Mouse (Mus musculus) heart, embryonic 15.5 days (tissue): ENCODE data around the gene Nabp2. TPM values are rescaled to one million over a fixed set of nuclear protein-coding genes. Genes with fewer than 3 reads are reported as not detected.

ENCODE experiments used
- ATAC-seq: fragments of 200-750 bp; cut with Nextera tagmentation; replicated peaks from 2 replicates; pipeline ENCODE4 v1.8.0; 2017; ENCODE audit warnings: low read depth, moderate TSS enrichment; ENCODE audit not compliant: insufficient number of reproducible peaks, insufficient read depth, low FRiP score
- H3K27ac ChIP-seq: fragments of 300-500 bp; sonication (generic); 2 replicates; pipeline ENCODE4 v1.5.1; 2015; ENCODE audit warnings: mild to moderate bottlenecking, inconsistent platforms
- H3K27me3 ChIP-seq: fragments of 300-500 bp; sonication (generic); 2 replicates; pipeline ENCODE4 v1.6.1; 2015; ENCODE audit warnings: inconsistent platforms
- H3K36me3 ChIP-seq: fragments of 300-500 bp; sonication (generic); 2 replicates; pipeline ENCODE4 v1.6.1; 2015; ENCODE audit warnings: mild to moderate bottlenecking, inconsistent platforms
- H3K4me1 ChIP-seq: fragments of 300-500 bp; sonication (generic); replicated peaks from 2 replicates; pipeline ENCODE4 v1.6.1; 2015; ENCODE audit warnings: inconsistent platforms
- H3K4me2 ChIP-seq: fragments of 300-500 bp; sonication (generic); 2 replicates; pipeline ENCODE4 v1.6.1; 2015; ENCODE audit warnings: inconsistent platforms, mild to moderate bottlenecking, moderate library complexity
- H3K4me3 ChIP-seq: fragments of 300-500 bp; sonication (generic); 2 replicates; pipeline ENCODE4 v1.5.1; 2015; ENCODE audit warnings: mild to moderate bottlenecking, inconsistent platforms
- H3K9ac ChIP-seq: fragments of 300-500 bp; sonication (generic); 2 replicates; pipeline ENCODE4 v1.6.1; 2015; ENCODE audit warnings: mild to moderate bottlenecking, inconsistent platforms
- H3K9me3 ChIP-seq: fragments of 300-500 bp; sonication (generic); replicated peaks from 2 replicates; pipeline ENCODE4 v1.6.1; 2016; ENCODE audit warnings: inconsistent platforms
- WGBS: fragments of 180-500 bp; shearing (Covaris S2); methylation state at CpG from one replicate; pipeline ENCODE4 v1.1.7; 2015; ENCODE audit warnings: mixed read lengths; 5-methylcytosine and 5-hydroxymethylcytosine counted together
- polyA plus RNA-seq: library from polyadenylated mRNA; unstranded; fragments of >200 nt; fragmentation: Nextera tagmentation; extraction: Ambion mirVana; gene quantifications from 2 replicates; pipeline ENCODE4 v1.2.1, GENCODE M21; 2015

The Nabp2 gene
- polyA plus RNA-seq, 1 experiment from 2014 or later = 52.6 TPM

DNA sequence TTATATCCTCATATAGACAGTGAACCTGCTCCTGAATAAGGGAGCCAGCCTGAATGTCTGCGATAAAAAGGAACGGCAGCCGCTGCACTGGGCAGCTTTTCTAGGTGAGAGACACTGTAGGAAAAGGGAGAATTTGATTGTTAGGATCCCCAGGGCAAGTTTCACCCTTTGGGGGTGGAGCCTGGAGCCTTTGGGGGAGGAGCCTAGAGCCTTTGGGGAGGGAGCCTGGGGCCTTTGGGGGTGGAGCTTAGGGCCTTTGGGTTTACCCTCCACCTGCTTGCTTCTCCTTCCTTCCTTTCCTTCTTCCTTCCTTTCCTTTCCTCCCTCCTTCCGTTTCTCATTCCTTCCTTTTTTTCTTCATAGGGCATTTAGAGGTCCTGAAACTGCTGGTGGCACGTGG, 30.7 kb downstream of the Nabp2 start:
- 89% methylated on average over 5 of the region's 5 CpGs for WGBS
- peaks cover 24% of the 10 kb centered on the region for H3K4me1 ChIP-seq
- ATAC-seq = no peak

DNA sequence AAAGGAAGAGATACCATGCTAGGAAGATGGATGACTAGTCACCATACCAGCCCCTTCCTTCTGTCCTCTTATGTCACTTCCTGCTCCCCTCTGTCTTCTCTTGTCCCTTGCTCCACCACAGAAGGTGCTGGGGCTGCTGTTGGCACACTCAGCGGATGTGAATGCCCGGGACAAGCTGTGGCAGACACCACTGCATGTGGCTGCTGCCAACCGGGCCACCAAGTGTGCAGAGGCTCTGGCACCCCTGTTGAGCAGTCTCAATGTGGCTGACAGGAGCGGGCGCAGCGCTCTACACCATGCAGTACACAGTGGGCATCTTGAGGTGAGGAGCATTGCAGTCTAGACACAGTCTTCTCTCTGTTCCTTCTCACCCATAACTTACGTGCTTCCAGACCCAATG, 32.0 kb downstream of the Nabp2 start:
- H3K4me3 ChIP-seq = no peak overlapping the region

More for the DNA sequence above, 30.7 kb downstream of the Nabp2 start:
- Histone ChIP-seq H3K36me3 (peaks cover 70% of the 10 kb centered on the region), H3K9me3 (no peaks in the 10 kb centered on the region), H3K4me3 (no peak overlapping the region), H3K4me2 (no peak overlapping the region), H3K9ac (no peak overlapping the region), H3K27me3 (no peaks in the 10 kb centered on the region), H3K27ac (no peak overlapping the region)

DNA sequence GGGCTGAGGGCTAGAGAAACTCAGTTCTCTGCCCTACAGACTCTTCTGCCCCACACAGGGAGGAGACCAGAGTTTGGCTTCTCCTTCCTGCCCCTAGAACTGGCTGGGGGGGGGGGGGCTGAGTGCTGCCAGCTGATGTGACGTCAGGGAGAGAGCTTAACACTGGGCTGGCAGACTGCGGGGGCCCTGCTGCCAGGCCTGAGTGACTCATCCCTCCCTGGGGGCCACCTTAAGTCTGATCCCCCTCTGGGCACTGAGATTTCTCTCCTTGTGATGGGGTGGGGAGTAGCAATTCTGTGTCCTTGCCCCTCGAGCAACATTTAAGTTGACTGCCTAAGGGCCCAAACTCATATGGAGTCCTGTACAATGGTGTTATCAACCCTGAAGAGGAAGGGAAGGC, 32.8 kb downstream of the Nabp2 start:
- Histone ChIP-seq H3K36me3 (peaks cover 49% of the 10 kb centered on the region), H3K4me3 (peak overlapping the region; percentile 85), H3K4me2 (peak overlapping the region; percentile 90), H3K27ac (no peak overlapping the region), H3K9ac (peak overlapping the region; percentile 98), H3K27me3 (no peaks in the 10 kb centered on the region), H3K9me3 (no peaks in the 10 kb centered on the region), H3K4me1 (peaks cover 24% of the 10 kb centered on the region)
- 55% methylated on average over 3 of the region's 3 CpGs for WGBS
- no peak for ATAC-seq

More for the DNA sequence above, 32.0 kb downstream of the Nabp2 start:
- H3K27me3 ChIP-seq = no peaks in the 10 kb centered on the region
- no peak for ATAC-seq
- no peaks in the 10 kb centered on the region for H3K9me3 ChIP-seq
- peaks cover 24% of the 10 kb centered on the region for H3K4me1 ChIP-seq
- H3K4me2 ChIP-seq = no peak overlapping the region
- no peak overlapping the region for H3K9ac ChIP-seq
- H3K36me3 ChIP-seq = peaks cover 57% of the 10 kb centered on the region
- WGBS = 94% methylated on average over 7 of the region's 7 CpGs
- H3K27ac ChIP-seq = no peak overlapping the region

DNA sequence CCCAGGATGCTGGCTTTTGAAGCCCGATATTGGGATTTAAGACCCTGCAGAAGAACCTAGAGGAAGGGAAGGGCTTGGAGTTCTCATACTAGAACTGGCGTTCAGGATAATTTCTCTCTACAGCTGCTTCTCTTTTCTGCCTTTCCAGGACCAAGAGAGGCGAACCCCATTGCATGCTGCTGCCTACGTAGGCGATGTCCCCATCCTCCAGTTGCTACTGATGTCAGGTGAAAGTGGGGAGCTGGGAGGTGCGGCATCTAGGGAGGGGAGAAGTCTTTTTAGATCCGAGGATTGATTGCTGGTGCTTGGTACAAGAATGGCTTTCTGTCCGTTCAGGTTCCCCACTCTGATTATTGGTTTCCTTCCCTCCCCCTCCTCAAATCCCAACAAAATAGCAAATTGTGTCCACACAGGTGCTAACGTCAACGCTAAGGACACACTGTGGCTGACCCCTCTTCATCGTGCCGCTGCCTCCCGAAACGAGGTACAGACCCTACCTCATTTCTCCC, 33.3 kb downstream of the Nabp2 start:
- no peaks in the 10 kb centered on the region for H3K9me3 ChIP-seq
- WGBS = 64% methylated on average over 14 of the region's 14 CpGs
- H3K27ac ChIP-seq = peak overlapping the region; percentile 96
- H3K9ac ChIP-seq = peak overlapping the region; percentile 98
- peaks cover 45% of the 10 kb centered on the region for H3K36me3 ChIP-seq
- H3K4me3 ChIP-seq = peak overlapping the region; percentile 85
- peaks cover 29% of the 10 kb centered on the region for H3K4me1 ChIP-seq
- ATAC-seq = no peak
- H3K4me2 ChIP-seq = peak overlapping the region; percentile 90
- no peaks in the 10 kb centered on the region for H3K27me3 ChIP-seq

DNA sequence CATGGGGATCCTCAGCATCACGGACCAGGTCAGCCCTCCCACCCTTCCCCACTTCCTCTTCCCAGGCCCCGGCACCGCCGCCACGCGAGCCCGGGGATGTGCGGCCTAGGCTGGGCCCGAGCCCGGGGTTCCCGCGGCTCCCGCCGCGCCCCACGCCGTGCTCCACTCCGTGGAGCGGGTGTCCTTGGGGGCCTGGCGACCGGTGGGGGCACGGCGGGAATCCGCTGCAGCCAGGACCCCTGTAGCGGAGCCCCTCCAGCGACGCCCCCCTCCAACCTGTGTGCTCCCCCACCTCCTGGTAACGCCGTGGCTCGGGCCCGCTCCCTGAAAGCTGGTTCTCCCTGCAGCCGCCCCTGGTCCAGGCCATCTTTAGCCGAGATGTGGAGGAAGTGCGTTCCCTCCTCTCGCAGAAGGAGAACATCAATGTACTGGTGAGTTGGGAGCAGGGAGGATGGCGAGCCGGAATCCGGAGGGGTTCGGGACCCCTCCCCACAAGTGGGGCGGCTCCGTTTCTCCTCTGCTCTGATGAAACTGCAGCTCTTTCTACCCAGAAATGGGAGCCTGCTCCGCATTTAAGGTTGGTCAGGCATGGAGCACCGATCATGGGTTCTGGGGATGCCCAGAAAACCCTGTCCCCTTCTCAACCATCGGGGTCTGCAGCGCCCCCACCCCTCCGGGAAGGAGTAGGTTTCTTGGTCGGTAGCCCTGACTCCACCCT, 33.9 kb downstream of the Nabp2 start:
- peak; percentile 65 for ATAC-seq
- peak overlapping the region; percentile 85 for H3K4me3 ChIP-seq
- peak overlapping the region; percentile 90 for H3K4me2 ChIP-seq
- H3K9me3 ChIP-seq = no peaks in the 10 kb centered on the region
- WGBS = 0% methylated on average over 47 of the region's 47 CpGs
- H3K4me1 ChIP-seq = peaks cover 32% of the 10 kb centered on the region
- H3K27me3 ChIP-seq = no peaks in the 10 kb centered on the region
- peaks cover 39% of the 10 kb centered on the region for H3K36me3 ChIP-seq
- H3K27ac ChIP-seq = peak overlapping the region; percentile 96
- H3K9ac ChIP-seq = peak overlapping the region; percentile 98

DNA sequence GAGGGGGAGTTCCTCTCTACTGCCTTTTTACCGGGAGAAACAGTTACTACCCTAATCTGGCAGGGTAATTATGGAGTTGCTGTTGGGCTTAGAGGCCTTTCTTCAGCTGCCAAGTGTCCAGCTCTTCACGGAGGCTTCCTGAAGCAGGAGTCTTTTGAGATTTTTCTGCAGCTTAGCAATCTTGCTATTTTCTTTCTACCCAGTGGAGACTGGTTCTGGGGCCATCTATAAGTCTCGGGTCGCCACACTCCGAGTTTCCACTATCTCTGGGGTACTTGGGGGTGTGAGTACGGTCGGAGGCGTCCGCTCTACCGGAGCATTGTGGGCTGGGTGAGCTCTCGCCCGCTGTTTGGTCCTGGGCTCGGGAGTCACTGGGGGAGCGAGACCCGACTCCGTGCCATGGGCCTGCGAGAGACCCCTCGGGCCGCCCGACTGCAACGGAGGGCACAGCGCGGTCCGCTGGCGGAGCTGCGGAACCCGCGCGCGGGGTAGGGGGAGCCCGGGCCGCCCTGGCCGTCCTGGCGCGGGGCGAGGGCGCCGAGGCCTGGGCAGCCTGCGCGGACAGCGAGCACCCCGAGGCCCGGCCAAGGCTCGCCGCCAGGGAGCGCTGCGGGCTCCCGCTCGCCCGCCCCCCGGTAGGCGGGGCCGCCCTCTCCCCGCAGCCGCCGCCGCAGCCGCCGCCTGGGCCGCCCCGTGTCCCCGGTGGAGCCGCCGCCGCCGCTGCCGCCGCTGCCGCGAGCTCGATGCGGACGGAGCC, 34.7 kb downstream of the Nabp2 start, which contains the start of gene Ankrd52:
TSS of gene Ankrd52 (plus strand) at position 661 of the 757 bp plus-strand sequence.
- Histone ChIP-seq H3K27ac (peak within 1 kb of the TSS; percentile 96), H3K4me1 (peaks cover 32% of the 10 kb centered on the region), H3K9ac (peak within 1 kb of the TSS; percentile 98), H3K9me3 (no peaks in the 10 kb centered on the region), H3K4me2 (peak within 1 kb of the TSS; percentile 90), H3K4me3 (peak within 1 kb of the TSS; percentile 85), H3K27me3 (no peaks in the 10 kb centered on the region), H3K36me3 (peaks cover 31% of the 10 kb centered on the region)
- 0% methylated on average over 59 of the region's 73 CpGs for WGBS
- peak; percentile 92 for ATAC-seq

DNA sequence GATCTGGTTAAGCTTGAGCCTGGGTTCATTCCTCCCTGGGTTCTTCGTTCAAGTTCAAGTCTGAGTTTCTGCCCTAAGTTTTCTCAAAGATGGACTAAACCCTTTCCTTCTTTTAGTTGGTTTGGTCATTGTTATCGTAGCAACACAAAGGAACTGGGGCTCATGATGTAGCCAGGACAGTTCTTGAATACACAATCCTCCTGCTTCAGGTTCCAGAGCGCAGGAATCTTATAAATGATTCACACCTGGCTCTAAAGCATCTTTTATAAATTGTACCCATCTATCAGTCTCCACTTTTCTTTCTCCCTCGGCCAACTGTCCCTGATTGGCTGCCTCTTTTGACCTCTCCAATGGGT, 35.2 kb downstream of the Nabp2 start:
- Histone ChIP-seq H3K36me3 (peaks cover 26% of the 10 kb centered on the region), H3K4me2 (peak overlapping the region; percentile 90), H3K9ac (peak overlapping the region; percentile 98; the same call in 1 of the 2 replicates), H3K4me3 (peak overlapping the region; percentile 85), H3K27ac (peak overlapping the region; percentile 96), H3K27me3 (no peaks in the 10 kb centered on the region), H3K4me1 (peaks cover 32% of the 10 kb centered on the region), H3K9me3 (no peaks in the 10 kb centered on the region)
- ATAC-seq = no peak
- 52% methylated on average over 4 of the region's 4 CpGs for WGBS

DNA sequence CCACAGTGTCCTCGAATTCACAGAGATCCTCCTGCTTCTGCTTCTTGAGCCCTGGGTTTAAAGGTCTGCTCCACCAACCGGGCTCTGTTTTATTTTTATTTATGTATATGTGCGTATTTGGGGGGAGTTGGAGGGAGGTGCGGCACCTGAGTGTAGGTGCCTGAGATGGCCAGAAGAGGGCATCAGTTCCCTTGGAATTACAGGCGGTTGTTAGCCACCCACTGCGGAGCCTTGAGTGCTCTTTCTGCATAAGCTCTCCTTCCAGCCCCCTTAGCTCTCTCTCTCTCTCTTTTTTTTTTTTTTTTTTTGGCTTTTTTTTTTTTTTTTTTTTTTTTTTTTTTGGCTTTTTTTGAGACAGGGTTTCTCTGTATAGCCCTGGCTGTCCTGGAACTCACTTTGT, 36.9 kb downstream of the Nabp2 start:
- ATAC-seq = no peak
- no peak overlapping the region for H3K4me3 ChIP-seq
- H3K27ac ChIP-seq = no peak overlapping the region
- peaks cover 34% of the 10 kb centered on the region for H3K4me1 ChIP-seq
- peaks cover 10% of the 10 kb centered on the region for H3K36me3 ChIP-seq
- H3K4me2 ChIP-seq = no peak overlapping the region
- no peak overlapping the region for H3K9ac ChIP-seq
- 79% methylated on average over 6 of the region's 6 CpGs for WGBS
- H3K27me3 ChIP-seq = no peaks in the 10 kb centered on the region
- no peaks in the 10 kb centered on the region for H3K9me3 ChIP-seq

DNA sequence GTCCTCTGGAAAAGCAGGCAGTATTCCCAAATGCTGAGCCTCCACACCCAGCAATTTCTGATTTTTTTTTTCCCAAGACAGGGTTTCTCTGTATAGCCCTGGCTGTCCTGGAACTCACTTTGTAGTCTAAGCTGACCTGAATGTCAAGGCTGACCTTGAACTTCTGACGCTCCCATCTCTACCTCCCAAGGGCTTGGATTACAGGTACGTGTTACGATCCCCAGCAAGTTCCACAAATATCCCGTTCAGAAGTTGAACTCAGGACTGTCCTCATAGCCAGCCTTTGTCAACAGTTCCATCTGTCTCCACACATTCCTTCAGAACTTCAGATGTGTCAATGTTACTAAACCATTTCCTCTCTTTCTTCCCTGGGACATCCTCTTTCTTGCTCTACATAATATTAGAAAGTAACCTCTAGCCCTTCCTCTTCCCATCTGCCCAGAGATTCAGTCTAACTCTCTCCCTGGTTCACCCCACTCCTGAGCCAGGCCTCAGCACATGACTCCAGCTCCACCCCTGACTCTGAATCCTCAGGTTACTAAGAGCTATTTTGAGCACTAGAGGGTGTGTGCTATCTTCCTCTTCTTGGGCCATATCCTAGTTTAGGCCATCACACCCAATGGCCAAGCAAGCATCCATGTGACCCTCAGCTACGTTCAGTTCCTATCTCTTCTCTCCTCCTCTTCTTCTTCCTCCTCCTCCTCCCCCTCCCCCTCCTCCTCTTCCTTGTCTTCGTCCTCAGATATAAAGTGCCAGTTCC, 38.1 kb downstream of the Nabp2 start:
- Histone ChIP-seq H3K9ac (no peak overlapping the region), H3K27me3 (no peaks in the 10 kb centered on the region), H3K4me2 (no peak overlapping the region), H3K9me3 (no peaks in the 10 kb centered on the region), H3K4me3 (no peak overlapping the region), H3K36me3 (no peaks in the 10 kb centered on the region), H3K4me1 (peaks cover 26% of the 10 kb centered on the region), H3K27ac (peak overlapping the region; percentile 23)
- no peak for ATAC-seq
- 49% methylated on average over 6 of the region's 6 CpGs for WGBS

DNA sequence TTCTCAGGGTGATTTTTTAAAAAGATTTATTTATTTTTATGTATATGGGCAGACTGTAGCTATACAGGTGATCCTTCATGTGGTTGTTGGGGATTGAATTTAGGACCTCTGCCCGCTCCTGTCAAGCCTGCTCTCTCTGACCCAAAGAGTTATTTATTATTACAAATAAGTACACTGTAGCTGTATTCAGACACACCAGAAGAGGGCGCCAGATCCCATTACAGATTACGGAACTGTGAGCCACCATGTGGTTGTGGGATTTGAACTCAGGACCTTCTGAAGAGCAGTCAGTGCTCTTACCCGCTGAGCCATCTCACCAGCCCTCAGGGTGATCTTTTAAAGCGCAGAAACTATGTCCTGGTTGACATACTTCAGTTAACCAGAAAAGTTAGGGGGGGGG, 39.1 kb downstream of the Nabp2 start:
- Histone ChIP-seq H3K27me3 (no peaks in the 10 kb centered on the region), H3K4me3 (no peak overlapping the region), H3K9me3 (no peaks in the 10 kb centered on the region), H3K4me2 (no peak overlapping the region), H3K36me3 (no peaks in the 10 kb centered on the region), H3K27ac (no peak overlapping the region), H3K9ac (no peak overlapping the region), H3K4me1 (peaks cover 29% of the 10 kb centered on the region)
- ATAC-seq = no peak
- WGBS = 81% methylated on average over 5 of the region's 5 CpGs

DNA sequence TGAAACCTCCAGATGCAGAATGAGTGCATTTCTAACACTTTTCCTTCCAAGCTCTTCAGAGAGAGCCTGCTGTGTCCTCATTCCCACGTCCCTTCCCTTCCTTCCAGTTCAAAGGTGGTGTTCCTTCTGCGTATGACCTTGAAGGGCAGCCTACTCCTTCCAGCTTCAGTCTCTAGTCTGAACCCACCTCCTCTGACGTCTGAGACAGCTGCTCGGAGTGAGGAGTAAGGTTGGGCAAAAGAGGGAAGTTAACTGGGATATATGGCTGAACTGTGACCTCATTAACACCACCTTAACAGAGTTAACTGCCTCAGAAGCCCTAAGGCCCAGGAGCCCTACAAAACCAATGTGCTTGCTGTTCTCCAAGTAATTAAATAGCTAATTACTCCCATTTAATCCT, 40.7 kb downstream of the Nabp2 start:
- Histone ChIP-seq H3K4me3 (no peak overlapping the region), H3K4me2 (no peak overlapping the region), H3K9ac (no peak overlapping the region), H3K36me3 (peaks cover under 1% of the 10 kb centered on the region; the same call in 1 of the 2 replicates), H3K27ac (no peak overlapping the region), H3K9me3 (no peaks in the 10 kb centered on the region), H3K4me1 (peaks cover 23% of the 10 kb centered on the region), H3K27me3 (no peaks in the 10 kb centered on the region)
- no peak for ATAC-seq
- WGBS = 65% methylated on average over 4 of the region's 4 CpGs
